Mouse (Mus musculus) urinary bladder, adult 18-20 months (tissue): ENCODE results near the gene Robo2.
"Not testable (repeated sequence)": the region's sequence is repeated elsewhere in the genome, so short reads cannot be mapped to it uniquely, and the experiment has no call there.

Source experiments
- DNase-seq, 2 experiments: peaks; one replicate each; pipeline ENCODE4 v3.0.0; 2022; ENCODE audit warnings: low spot score in 2 of 2, mixed read lengths in 2 of 2

Robo2 gene

GRCm38 (mm10) chr16:74200705-74201104 is 210.9 kb downstream of the Robo2 start:
- no peak for DNase-seq

GRCm38 (mm10) chr16:74200024-74200703 is 211.5 kb downstream of the Robo2 start:
- DNase-seq = no peak

GRCm38 (mm10) chr16:74192979-74193554 is 218.6 kb downstream of the Robo2 start:
- DNase-seq = no peak

- no peak for DNase-seq
These were observed 220.0 kb downstream of the Robo2 start for GRCm38 (mm10) chr16:74191621-74192020.

- no peak for DNase-seq
These were observed 229.0 kb downstream of the Robo2 start for GRCm38 (mm10) chr16:74182509-74183113.

GRCm38 (mm10) chr16:74172673-74173072 is 239.0 kb downstream of the Robo2 start:
- no peak for DNase-seq

- DNase-seq = no peak
These were observed 242.0 kb downstream of the Robo2 start for GRCm38 (mm10) chr16:74169642-74170041.

GRCm38 (mm10) chr16:74169121-74169520 is 242.5 kb downstream of the Robo2 start:
- DNase-seq = no peak

GRCm38 (mm10) chr16:74167832-74168231 is 243.8 kb downstream of the Robo2 start:
- DNase-seq = no peak

GRCm38 (mm10) chr16:74162041-74162440 is 249.6 kb downstream of the Robo2 start:
- no peak for DNase-seq

- DNase-seq = no peak
These were observed 252.4 kb downstream of the Robo2 start for GRCm38 (mm10) chr16:74159189-74159588.

GRCm38 (mm10) chr16:74136181-74136580 is 275.4 kb downstream of the Robo2 start:
- no peak for DNase-seq

- DNase-seq = no peak
These were observed 278.8 kb downstream of the Robo2 start for GRCm38 (mm10) chr16:74132833-74133232.

GRCm38 (mm10) chr16:74131370-74131769 is 280.3 kb downstream of the Robo2 start:
- DNase-seq = no peak

GRCm38 (mm10) chr16:74128443-74128983 is 283.1 kb downstream of the Robo2 start:
- DNase-seq = no peak

GRCm38 (mm10) chr16:74113155-74113554 is 298.5 kb downstream of the Robo2 start:
- DNase-seq = no peak

- no peak for DNase-seq
These were observed 300.5 kb downstream of the Robo2 start for GRCm38 (mm10) chr16:74111101-74111500.

GRCm38 (mm10) chr16:74104449-74104848 is 307.2 kb downstream of the Robo2 start:
- DNase-seq = not testable (repeated sequence)

- DNase-seq = no peak
These were observed 318.4 kb downstream of the Robo2 start for GRCm38 (mm10) chr16:74092997-74093801.

GRCm38 (mm10) chr16:74089951-74090350 is 321.7 kb downstream of the Robo2 start:
- no peak for DNase-seq

GRCm38 (mm10) chr16:74084188-74084587 is 327.4 kb downstream of the Robo2 start:
- no peak for DNase-seq

GRCm38 (mm10) chr16:74072671-74073070 is 339.0 kb downstream of the Robo2 start:
- DNase-seq = no peak
